Mouse (Mus musculus) megakaryocyte, adult 5-6 weeks (primary cell): ENCODE data around the gene Col2a1. TPM values are rescaled to one million over a fixed set of nuclear protein-coding genes. Genes with fewer than 3 reads are reported as not detected.

Source experiments
- ATAC-seq: 2 replicates; pipeline ENCODE4 v1.8.0; 2016; ENCODE audit warnings: mild to moderate bottlenecking, inconsistent platforms; ENCODE audit not compliant: poor library complexity, severe bottlenecking
- total RNA-seq, 2 experiments: library from RNA; stranded (forward) in 1 of 2; stranded (reverse) in 1 of 2; fragments of 153-499, 151-499 nt in 1 of 2; fragments of 221-1000, 200-1000 nt in 1 of 2; gene quantifications; 2 replicates each; pipeline versions ENCODE4 v1.2.3 to v1.2.4; 2015 to 2017

The Col2a1 gene
- not detected in 2 replicates for total RNA-seq (2015)
- not detected in 2 replicates for total RNA-seq (2017)

DNA sequence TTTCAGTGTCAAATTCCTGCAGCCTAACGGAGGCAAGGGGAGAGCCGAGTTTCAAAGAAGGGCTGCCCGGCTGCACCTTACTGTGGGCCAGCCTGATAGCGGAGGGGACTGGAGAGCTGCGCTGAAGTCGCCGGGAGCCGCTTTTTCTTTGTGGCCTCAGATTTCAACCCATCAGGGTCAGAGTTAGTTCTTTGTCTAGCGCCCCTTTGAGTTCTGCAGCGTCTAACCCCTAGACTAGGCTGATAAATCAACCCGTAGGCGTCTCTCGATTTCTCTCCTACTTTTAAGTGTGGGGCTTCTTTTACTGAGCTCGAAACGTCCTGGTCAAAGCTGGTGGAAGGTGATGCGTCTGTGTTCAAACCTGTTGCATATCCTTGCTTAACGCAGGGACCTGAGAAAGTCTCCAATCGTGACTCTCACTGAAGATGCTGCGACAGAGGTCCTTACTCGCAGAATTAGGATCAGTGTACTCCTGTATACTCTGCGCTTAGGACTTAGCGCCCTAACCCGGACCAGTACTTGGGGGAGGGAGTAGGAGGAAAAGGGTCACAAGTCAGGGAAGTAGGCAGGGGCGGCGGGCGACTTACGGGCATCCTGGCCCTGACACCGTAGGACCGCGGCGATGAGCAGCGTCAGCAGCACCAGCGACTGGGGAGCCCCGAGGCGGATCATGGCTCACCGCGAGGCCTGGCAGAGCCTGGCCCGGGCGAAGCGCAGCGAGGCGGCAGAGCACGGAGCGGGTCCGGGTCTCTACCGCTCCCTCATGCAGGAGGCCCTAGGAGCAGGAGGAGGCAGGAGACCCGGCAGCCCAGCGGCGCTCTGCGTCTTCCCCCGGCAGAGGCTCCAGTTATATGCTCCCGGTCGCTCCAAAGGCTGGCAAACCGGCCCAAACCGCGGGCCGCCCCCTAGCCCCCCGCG, at the start of gene Col2a1:
Col2a1 (minus strand) TSS at position 874 of the 918 bp plus-strand sequence.
- no peak for ATAC-seq

DNA sequence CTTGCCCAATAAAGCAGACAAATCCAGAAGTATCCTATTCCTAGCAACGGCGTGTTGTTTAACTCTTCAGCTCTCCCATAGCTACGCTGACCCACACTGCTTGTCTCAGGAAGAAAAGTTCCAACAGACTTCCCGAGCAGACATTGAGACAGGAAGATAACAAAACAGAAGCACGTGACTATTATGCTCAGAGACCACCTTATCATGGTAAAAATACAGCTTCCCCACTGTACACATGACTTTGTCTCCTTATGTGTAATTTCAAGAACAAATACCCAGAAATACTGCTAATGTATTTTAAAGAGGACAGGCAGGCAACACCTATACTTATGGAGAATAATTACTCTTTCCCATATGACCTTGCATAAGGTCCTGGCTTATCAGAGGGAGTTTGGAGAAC, 47.2 kb upstream of the Col2a1 start:
- ATAC-seq: no peak

DNA sequence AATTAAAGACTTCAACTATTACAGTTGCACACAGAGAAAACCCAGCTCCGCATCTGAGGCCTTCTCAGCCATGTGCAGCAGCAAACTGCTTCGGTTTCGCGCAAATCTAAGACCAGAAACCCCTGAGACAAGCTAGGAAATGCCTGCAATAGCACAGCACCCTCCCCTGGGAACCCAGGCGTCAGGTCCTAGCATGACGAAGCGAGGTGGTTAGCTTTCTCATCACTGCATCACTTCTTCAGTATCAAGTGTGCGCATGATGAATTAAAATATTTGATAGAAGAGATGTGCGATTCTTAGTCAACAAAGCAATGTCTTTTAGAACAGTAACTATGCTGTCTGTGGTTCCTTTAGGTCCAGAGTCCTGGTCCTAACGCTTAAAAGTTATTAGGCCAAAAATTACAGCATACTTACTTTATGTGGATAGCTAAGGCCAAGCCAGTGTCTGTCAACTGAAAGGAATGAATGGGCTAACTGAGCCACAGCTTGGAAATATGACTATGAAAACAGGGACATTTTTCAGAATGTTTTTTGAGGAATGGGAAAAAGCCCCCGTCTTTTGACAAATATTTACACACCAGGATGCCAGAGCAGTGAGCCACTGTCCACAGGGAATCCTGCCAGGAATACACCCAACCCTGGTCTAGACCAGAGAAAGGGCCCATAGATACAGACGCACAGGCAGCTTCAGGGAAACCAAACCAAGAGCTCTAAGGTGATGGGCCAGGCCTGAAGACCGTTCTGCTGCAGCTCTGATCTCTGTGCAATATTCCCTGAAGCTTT, 44.6 kb upstream of the Col2a1 start:
- no peak for ATAC-seq

DNA sequence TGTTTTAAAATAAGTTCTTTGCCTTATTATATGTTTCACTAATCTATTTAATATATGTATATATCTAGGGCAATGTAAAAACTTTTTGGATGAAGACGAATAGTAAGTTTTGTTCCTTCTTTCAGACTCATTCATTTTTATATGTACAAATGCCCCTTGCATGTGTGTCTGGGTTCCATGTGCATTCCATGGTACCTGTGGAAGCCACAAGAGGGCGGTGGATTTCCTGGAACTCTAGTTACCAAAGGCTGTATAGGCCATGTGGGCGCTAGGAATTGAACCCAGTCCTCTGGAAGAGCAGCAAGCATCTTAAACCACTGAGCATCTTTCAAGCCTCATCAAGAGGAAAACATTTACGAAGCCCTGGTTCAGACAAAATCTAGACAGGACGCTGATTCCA, 39.9 kb upstream of the Col2a1 start:
- ATAC-seq: no peak

DNA sequence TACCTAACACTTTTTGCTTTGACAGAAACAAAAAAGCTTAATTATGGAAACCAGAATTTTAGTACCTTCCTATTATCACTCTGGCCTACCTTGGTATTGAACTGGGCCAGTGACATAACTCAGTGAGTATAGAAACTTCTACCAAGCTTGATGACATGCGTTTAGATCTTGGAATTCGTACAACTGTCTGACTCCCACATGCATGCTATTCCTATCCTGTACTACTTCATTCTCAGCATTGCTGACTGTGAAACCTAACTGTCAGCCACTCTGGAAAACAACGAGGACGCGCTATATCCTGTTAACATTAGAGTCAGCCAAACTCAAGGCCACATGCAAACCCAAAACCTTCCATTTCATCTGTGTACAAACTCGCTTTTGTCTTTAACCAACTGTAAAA, 39.5 kb upstream of the Col2a1 start:
- no peak for ATAC-seq

DNA sequence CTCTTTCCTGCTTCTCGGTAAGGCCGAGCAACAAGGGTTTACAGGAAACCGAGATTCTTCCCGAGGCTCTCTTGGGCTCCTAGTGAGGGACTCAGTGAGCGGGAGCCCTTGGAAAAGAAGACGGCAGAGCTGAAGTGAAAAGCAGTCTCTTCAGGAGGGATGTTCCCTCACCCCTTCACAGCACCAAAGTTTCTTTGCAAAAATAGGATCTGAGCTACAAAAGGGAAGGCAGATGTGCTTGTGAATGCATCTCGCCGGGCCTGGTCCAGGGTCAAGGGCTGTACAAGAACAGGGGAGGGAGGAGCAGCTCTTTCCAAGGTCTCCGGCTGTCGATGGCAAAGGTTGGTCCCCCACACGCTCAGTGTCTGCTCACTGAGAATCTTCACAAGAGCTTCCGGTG, 38.0 kb upstream of the Col2a1 start:
- ATAC-seq: no peak

DNA sequence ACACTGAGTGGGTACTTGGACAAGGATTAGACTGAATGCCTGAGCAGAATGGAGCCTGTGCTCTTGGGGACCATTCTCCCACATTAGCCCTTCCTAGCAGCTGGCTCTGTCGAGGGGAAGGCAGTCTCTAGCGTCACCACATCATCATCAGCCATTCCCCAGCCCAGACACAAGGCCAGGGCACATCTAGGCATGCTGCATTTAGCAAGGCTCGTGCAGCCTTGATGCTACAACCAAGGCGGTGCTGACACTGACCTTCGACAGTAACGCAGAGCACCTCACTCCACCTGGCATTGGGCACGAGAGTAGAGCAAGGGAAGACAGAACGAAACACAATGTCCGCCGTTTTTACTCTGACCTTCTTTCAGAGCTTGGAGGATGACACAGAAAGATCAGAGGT, 35.2 kb upstream of the Col2a1 start:
- no peak for ATAC-seq

DNA sequence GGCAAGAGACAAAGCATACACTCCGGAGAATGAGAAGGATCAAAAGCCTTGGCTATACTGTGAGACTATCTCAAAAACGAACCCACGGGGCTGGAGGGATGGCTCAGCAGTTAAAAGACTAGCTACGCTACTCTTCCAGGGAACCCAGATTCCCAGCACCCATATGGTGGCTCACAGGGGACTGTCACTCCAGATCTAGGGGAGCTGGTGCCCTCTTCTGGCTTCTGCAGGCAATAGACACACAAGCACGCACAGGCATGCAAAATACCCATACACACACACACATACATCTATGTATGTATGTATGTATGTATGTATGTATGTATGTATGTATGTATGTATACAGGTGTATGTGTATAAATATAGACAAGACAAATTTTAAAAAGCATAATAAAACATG, 32.1 kb upstream of the Col2a1 start:
- ATAC-seq: no peak

DNA sequence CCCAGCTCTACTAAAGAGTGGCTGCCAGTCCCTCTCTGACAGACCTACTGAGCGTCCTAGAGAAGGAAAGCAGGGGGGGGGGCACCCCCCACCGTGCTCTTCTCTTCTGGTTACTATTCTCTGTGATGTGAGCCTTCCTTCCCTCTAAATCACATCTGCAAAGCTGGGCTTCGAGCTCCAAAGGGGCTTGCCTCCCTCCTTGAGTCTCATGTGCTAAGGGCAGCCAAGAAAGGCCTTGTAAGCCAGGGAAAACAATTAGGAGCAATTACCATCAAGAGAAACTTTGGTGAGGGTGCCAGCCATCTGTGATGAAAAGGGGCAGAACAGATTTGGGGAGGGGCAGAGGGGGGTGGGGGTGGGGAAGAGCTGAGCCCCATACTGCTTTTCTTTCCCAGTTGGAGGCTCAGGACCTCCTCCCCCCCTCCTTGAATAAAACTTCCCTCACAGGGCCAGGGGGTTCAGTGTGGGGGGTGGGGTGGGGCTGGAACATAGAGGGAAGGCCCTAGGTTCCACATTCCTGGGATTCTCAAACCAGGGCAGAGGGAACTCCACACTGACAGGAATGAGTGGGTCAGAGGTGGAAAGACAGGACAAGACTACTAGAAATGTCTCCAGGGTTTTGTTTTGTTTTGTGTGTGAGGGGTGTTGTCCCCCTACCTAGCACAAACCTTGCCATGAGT, 30.7 kb upstream of the Col2a1 start:
- no peak for ATAC-seq

DNA sequence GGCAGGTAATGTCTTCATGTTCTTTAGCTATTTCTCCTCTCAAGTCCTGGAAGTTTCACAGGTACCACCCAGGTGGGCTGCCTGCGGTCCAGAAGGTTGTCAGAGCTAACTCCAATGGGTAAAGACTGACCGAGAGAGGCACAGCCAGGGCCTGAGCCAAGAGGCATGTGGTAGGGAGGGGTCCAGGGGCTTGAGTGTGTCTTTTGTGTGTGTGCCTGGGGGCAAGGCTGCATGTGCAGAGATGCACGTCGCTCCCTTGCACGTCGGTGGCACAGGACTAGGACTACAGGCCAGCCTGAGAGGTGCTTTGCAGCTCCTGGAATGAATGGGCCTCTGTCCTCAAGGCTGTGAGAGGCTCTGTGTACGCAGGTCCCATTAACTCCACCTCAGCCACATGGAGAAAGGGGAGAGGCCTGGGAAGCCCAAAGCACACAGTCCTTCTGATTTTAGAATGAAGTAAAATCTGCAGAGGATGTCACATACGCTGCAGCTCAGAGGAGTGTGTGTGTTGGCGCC, 28.8 kb upstream of the Col2a1 start:
- ATAC-seq: no peak

DNA sequence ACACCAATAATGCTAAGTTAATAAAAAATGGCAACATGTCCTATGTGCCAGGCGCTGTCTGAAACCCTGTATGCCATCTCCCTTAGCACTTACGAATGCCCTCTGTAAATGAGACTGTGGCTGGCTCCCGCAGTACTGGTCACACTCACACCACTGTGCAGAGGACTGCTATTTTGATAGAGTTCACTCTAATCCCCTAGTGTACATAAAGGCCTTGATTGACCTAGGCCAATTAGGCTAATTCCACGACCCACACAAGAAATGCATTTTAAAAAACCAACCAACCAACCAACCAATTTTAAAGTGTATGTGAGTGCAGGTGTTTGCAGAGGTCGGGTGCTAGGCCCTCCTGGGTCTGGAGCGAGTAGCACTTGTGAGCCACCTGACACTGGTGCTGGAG, 25.3 kb upstream of the Col2a1 start:
- ATAC-seq: no peak

DNA sequence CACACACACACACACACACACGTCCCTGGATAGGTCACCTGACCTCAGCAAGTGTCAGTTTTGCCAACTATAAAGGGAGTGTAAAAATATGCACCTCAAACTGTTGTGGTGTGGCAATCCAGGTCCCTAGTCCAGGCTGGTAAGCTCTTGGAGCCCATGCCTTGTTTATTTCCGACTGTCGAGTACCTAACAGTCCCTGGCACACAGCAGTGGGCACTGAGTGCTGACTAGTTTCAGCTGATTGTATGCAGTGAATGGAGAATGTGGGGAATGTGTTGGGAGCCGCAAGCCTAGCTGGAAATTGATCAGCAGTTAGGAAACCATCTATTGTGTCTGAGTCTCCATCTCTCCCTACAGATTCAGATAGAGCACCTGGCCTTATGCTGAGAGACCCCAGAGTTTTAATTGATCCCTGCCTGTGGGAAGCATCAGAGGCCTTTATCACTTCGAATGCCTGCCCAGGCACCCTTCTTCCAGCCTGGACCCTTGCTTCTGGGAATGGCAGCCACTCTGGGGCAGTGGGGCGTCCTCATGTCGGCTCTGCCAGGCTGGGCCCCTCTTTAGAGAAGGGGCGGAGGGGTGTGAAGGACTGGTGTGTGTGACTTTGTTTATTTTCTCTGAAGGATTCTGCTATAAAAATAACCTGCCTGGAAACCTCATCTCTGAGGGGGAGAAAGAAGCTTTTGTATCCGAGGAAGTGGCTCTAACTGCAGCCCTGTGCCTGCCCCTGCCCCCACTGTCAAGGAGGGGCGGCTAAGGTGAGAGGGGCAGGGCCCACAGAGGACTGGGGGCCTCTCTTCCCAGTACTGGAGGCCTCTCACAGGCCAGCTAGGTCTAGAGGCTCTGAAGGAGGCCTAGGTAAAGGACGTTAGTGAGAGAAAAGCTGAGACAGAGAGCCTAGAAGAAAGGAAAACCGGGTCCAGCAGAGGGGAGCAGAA, 22.7 kb upstream of the Col2a1 start:
- no peak for ATAC-seq

DNA sequence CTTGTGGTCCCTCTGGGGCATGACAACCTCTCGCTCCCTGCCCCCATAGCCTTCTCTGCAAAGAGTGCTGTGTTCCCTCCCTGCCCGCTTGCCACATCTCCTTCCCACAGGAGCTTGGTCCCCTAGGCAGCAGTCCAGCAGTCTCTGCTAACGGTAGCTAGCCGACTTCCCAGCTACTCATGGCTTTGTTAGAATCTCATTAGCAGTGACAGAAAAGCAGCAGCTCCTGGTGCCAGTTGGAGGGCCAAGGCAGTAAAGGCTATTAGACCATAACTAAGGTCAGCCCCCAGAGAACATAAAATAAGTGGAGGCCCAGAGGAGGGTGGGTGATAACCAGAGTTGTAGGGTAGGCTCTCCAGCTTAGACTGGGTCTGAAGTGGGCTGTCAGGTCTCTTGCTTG, 21.1 kb upstream of the Col2a1 start:
- no peak for ATAC-seq

DNA sequence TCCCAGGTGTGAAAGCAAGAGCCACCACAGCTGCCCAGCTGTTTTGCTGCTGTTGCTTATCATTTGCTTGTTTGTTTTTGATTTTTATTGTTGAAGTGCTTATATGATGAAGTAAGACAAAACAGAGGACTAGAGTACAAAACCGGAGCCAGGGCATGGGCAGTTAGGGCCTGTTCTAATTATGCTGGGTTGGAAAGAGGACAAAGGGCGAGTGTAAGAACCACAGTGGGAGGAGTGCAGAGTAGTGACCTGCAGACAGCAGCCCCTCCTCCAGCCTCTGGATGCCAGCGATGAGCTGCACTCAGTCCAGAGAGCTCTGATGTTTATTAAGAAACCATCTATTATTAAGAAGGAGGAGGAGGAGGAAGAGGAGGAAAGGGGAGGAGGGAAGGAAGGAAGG, 18.6 kb upstream of the Col2a1 start:
- ATAC-seq: no peak

DNA sequence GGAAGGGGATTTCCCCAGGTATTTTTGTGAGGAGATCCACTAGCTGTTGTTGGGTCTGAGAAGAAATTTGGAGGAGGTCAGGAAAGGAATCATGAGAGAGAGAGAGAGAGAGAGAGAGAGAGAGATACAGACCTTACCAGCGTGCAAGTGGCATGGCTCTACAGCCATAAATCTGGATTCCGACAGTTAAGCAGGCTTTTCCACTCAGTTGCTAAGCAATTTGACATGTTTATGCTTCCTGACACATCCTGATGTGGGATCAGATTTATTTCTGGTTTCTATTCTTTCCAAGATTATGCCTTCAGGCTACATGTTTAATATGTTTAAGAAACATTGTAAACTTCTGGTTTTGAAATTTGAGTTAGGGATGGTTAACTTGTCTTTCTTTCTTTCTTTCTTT, 17.4 kb upstream of the Col2a1 start:
- no peak for ATAC-seq

DNA sequence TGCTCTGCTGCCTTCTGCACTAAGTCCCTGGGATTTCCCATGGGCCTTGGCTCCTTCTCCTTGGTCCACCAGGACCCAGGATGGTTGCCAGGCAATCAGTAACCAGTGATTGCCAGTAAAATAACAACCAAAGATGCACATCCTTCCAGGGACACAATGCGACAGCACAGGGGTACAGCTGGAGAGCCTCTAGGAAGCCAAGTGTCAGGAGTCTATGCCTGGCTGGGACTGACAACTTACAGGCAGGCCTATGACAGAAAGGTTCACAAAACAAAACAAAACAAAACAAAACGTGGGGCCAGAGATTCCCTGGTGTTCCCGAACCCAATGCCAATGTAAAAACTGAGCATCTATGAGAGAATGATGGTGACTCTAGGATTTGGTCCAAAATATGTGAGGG, 14.6 kb upstream of the Col2a1 start:
- ATAC-seq: no peak

DNA sequence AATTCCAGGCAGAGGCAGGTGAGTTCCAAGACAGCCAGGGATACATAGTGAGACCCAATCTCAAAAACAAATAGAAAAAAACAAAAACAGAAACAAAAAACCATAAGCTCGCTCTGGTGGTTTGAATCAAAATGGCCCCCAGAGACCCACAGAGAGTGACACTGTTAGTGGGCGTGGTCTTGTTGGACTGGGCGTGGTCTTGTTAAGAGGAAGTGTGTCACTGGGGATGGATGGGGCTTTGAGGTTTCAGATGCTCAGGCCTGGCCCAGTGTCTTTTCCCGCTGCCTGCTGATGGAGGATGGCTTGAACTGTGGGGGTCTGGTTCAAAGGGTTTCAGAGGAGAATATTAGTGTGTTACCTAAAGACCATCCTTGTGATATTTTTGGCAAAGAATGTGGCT, 13.4 kb upstream of the Col2a1 start:
- no peak for ATAC-seq

DNA sequence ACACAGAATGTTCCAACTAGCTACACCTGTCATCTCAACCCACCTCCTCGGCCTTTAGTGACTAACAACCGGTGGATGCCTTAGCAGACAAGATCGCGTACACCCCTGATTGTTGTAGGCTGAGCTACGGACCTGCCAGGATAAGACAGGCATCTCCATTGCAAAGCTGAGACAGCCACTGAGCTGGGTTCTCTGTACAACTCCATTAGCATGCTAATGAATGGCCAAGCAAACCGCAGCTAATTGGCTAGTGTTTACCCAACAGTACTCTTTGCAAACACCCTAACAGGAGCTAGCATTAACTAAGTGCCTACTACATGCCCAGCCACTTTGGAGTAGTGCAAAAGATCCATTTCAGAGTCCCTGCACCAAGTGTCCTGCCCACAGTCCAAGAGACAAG, 8.3 kb upstream of the Col2a1 start:
- ATAC-seq: no peak

DNA sequence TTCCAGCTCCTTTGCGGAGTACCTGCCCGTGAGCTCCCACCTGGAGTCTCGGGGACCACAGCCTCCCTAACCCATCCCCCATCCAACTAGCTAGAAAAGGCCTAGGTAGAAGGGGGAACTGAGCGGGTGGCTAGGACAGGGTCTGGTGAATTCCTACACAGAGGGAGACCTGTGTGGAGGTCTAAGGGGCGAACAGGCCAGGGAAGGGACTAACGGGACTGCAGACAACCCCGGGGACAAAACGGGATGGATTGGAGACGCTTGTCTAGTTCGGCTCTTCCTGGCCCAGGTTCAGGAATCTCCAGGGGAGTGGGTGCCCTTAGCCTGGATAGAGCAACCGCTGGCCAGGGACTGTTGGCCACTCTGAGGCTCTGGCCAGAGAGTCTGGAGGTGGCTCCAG, 686 bp upstream of the Col2a1 start:
- no peak for ATAC-seq

DNA sequence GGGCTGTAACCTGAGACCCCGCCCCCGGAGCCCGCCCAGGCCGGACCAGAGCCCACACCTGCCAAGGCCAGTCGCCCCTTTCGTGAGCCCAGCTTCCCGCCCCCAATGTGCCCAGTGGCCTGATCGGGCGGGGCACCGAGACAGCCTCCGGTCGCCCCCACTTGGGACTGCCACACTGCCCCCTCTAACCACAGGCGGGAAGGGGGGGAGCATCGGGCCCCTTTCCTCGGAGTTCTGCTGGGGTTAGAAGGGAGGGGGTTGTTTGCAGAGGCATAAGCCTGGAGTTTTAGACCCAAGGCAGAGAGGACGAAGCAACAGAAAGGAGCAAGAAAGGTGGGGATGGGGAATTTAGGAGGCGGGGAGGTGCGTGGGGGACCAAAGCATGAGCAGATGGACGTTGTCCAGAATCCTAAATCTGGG, 255 bp upstream of the Col2a1 start:
- ATAC-seq: no peak
